Mouse (Mus musculus): ENCODE data around the gene Gzmk. TPM values are rescaled to one million over a fixed set of nuclear protein-coding genes. Genes with fewer than 3 reads are reported as not detected.

The Gzmk gene
- polyA plus RNA-seq (2012; rRNA removed) (not detected in 2 replicates), polyA plus RNA-seq (2014; fragmentation: Nextera tagmentation; extraction: Ambion mirVana) (0.25 TPM in 1 of 2 replicates, not detected in the other)

GRCm38 (mm10) chr13:113225811-113226210, at the start of gene Gzmk:
Gene Gzmk, minus strand, starts transcription at chr13:113225908.
- Histone ChIP-seq H3K36me3 (ENCODE audit: control insufficient read depth, insufficient read depth, low read length) (no peaks in the 10 kb centered on the region), H3K4me3 (replicated peaks; ENCODE audit: low read length) (no peak within 1 kb of the TSS), H3K27ac (replicated peaks; ENCODE audit: low read depth, low read length) (no peak within 1 kb of the TSS), H3K4me2 (replicated peaks; ENCODE audit: low read depth, low read length, severe bottlenecking) (no peak within 1 kb of the TSS), H3K9me3 (ENCODE audit: control insufficient read depth, low read length) (no peaks in the 10 kb centered on the region), H3K27me3 (ENCODE audit: control insufficient read depth, insufficient read depth, low read length) (no peaks in the 10 kb centered on the region), H3K9ac (ENCODE audit: low read depth, low read length, severe bottlenecking) (no peak within 1 kb of the TSS), H3K4me1 (ENCODE audit: control insufficient read depth, insufficient read depth, low read length) (no peaks in the 10 kb centered on the region)
- no peak for TF ChIP-seq POLR2A (IDR thresholded peaks at IDR 0.05; ENCODE audit: borderline replicate concordance, extremely low read depth, insufficient read depth, insufficient read length)
- DNase-seq (ENCODE audit: low spot score) (no peak), ATAC-seq (ENCODE audit: low FRiP score, low read depth) (no peak)
- WGBS: 57% methylated on average over 7 of the region's 7 CpGs

GRCm38 (mm10) chr13:113271189-113271588, 45.5 kb upstream of the Gzmk start:
- Histone ChIP-seq H3K27me3 (ENCODE audit: control insufficient read depth, insufficient read depth, low read length) (no peaks in the 10 kb centered on the region), H3K4me3 (replicated peaks; ENCODE audit: low read length) (no peak overlapping the region), H3K27ac (replicated peaks; ENCODE audit: low read depth, low read length) (no peak overlapping the region), H3K4me2 (replicated peaks; ENCODE audit: low read depth, low read length, severe bottlenecking) (no peak overlapping the region), H3K9me3 (ENCODE audit: control insufficient read depth, low read length) (no peaks in the 10 kb centered on the region), H3K4me1 (ENCODE audit: control insufficient read depth, insufficient read depth, low read length) (no peaks in the 10 kb centered on the region), H3K9ac (ENCODE audit: low read depth, low read length, severe bottlenecking) (no peak overlapping the region), H3K36me3 (ENCODE audit: control insufficient read depth, insufficient read depth, low read length) (no peaks in the 10 kb centered on the region)
- DNase-seq (ENCODE audit: low spot score) (no peak), ATAC-seq (ENCODE audit: low FRiP score, low read depth) (no peak)
- no peak for TF ChIP-seq POLR2A (IDR thresholded peaks at IDR 0.05; ENCODE audit: borderline replicate concordance, extremely low read depth, insufficient read depth, insufficient read length)
- 91% methylated on average over 8 of the region's 8 CpGs for WGBS

DNA sequence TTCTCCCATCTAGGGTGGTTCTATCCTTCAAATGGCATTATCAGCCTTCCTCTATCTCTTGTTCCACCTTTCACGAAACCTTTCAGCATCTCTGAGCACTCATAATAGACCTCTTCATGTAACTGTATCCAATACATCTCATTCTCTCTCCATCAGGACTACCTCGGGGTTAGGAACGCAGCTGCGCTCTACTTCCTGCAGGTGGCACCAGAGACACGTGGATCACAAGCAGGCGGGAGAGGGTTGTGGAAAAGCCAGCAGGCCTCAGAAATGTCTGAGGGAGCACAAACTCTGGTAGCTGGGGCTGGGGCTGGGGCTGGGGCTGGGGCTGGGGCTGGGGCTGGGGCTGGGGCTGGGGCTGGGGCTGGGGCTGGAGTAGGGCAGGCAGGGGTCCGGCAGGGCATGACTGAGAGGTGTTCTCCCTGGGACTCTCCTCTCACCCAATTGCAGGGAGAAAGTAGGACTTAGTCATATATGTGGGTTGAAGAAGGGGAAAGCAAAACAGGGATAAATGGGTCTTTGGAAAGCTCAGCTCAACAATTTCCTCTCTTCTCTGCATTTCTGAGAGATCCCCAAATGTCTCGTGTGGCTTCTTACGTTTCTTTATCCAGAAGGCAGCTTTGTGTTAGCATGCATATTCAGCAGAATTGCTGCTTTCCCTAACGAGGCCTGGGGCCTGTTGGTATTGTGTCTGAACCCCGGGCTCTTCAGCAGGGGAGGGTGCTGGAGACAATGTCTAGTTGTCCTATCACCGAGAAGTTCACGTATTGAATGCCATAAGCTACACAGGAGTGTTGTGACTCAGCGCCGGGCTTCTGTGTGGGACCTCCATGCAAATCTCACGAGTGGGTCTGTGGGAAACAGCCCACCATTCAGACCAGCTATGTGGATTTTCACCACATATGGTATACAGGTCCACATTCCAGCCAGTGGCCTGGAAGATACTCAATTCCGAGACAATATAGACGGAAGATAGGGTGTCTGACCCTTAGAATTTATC, 44.4 kb upstream of the Gzmk start:
- Histone ChIP-seq H3K36me3 (ENCODE audit: control insufficient read depth, insufficient read depth, low read length) (no peaks in the 10 kb centered on the region), H3K9me3 (ENCODE audit: control insufficient read depth, low read length) (no peaks in the 10 kb centered on the region), H3K27me3 (ENCODE audit: control insufficient read depth, insufficient read depth, low read length) (no peaks in the 10 kb centered on the region), H3K9ac (ENCODE audit: low read depth, low read length, severe bottlenecking) (0 out of 2 replicates have a peak overlapping the region, but pooled peaks have one; percentile 25), H3K4me3 (replicated peaks; ENCODE audit: low read length) (no peak overlapping the region), H3K4me2 (replicated peaks; ENCODE audit: low read depth, low read length, severe bottlenecking) (no peak overlapping the region), H3K27ac (replicated peaks; ENCODE audit: low read depth, low read length) (0 out of 2 replicates have a peak overlapping the region, but pooled peaks have one; percentile 38), H3K4me1 (ENCODE audit: control insufficient read depth, insufficient read depth, low read length) (no peaks in the 10 kb centered on the region)
- no peak for TF ChIP-seq POLR2A (IDR thresholded peaks at IDR 0.05; ENCODE audit: borderline replicate concordance, extremely low read depth, insufficient read depth, insufficient read length)
- DNase-seq (ENCODE audit: low spot score) (peak; percentile 74), ATAC-seq (ENCODE audit: low FRiP score, low read depth) (peak; percentile 85)
- WGBS: 53% methylated on average over 18 of the region's 18 CpGs

DNA sequence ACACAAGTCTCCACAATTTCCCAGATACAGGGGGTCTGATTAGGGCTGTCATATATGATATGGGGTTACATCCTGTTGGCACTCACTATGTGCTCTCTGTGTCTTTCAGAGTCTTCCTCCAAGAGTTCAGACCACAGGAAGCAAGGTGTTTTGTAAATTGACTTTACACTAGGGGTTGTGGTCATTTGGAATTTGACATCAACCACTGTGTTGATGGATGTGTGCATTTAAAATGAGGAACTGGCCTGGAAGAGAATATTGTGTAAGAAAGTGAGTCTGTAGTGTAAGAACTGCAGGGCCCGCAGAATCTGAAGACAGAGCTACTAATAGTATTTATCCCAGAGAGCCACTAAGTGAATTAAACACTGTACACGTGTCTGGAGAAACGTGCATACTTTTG, 41.5 kb upstream of the Gzmk start:
- DNase-seq (ENCODE audit: low spot score): no peak
- Histone ChIP-seq H3K4me3 (replicated peaks; ENCODE audit: low read length) (no peak overlapping the region), H3K4me1 (ENCODE audit: control insufficient read depth, insufficient read depth, low read length) (no peaks in the 10 kb centered on the region), H3K4me2 (replicated peaks; ENCODE audit: low read depth, low read length, severe bottlenecking) (no peak overlapping the region), H3K9me3 (ENCODE audit: control insufficient read depth, low read length) (no peaks in the 10 kb centered on the region), H3K27ac (replicated peaks; ENCODE audit: low read depth, low read length) (no peak overlapping the region), H3K36me3 (ENCODE audit: control insufficient read depth, insufficient read depth, low read length) (no peaks in the 10 kb centered on the region), H3K9ac (ENCODE audit: low read depth, low read length, severe bottlenecking) (no peak overlapping the region), H3K27me3 (ENCODE audit: control insufficient read depth, insufficient read depth, low read length) (no peaks in the 10 kb centered on the region)
- no peak for ATAC-seq (ENCODE audit: low FRiP score, low read depth)
- 92% methylated on average over 3 of the region's 3 CpGs for WGBS
- TF ChIP-seq POLR2A (IDR thresholded peaks at IDR 0.05; ENCODE audit: borderline replicate concordance, extremely low read depth, insufficient read depth, insufficient read length): no peak

GRCm38 (mm10) chr13:113266495-113266951, 40.8 kb upstream of the Gzmk start:
- DNase-seq (ENCODE audit: low spot score) (peak; percentile 73), ATAC-seq (ENCODE audit: low FRiP score, low read depth) (no peak)
- Histone ChIP-seq H3K27ac (replicated peaks; ENCODE audit: low read depth, low read length) (no peak overlapping the region), H3K9me3 (ENCODE audit: control insufficient read depth, low read length) (no peaks in the 10 kb centered on the region), H3K4me2 (replicated peaks; ENCODE audit: low read depth, low read length, severe bottlenecking) (0 out of 2 replicates have a peak overlapping the region, but pooled peaks have one; percentile 9), H3K36me3 (ENCODE audit: control insufficient read depth, insufficient read depth, low read length) (no peaks in the 10 kb centered on the region), H3K4me1 (ENCODE audit: control insufficient read depth, insufficient read depth, low read length) (no peaks in the 10 kb centered on the region), H3K9ac (ENCODE audit: low read depth, low read length, severe bottlenecking) (no peak overlapping the region), H3K4me3 (replicated peaks; ENCODE audit: low read length) (no peak overlapping the region), H3K27me3 (ENCODE audit: control insufficient read depth, insufficient read depth, low read length) (no peaks in the 10 kb centered on the region)
- 30% methylated on average over 9 of the region's 9 CpGs for WGBS
- TF ChIP-seq POLR2A (IDR thresholded peaks at IDR 0.05; ENCODE audit: borderline replicate concordance, extremely low read depth, insufficient read depth, insufficient read length): no peak
